8 mouse cellular contexts compared by ENCODE assay signal in genomic region chr4:130246132-130246531, GRCm38 (mm10). TPM values are rescaled to one million over a fixed set of nuclear protein-coding genes. Genes with fewer than 3 reads are reported as not detected.
DNase-seq lines count a peak whose midpoint lies in the region; ATAC-seq and TF ChIP-seq lines count a peak whose summit lies in the region.

No protein-coding gene starts in this region.

- H3K4me1 ChIP-seq in kidney, embryonic 14.5 days (ENCODE audit: control insufficient read depth, insufficient read depth, low read length), result no peaks in the 10 kb centered on the region
- H3K4me1 ChIP-seq in bone marrow macrophage, adult 2 months (ENCODE audit: control insufficient read depth, insufficient read depth, low read length), result peaks cover under 1% of the 10 kb centered on the region; the same call in 1 of the 2 replicates
- no peaks in the 10 kb centered on the region for H3K4me1 ChIP-seq in embryonic fibroblast, embryonic 13.5 days (ENCODE audit: control insufficient read depth, insufficient read depth, low read length)
- peaks cover under 1% of the 10 kb centered on the region; the same call in 1 of the 2 replicates for H3K4me1 ChIP-seq in testis, adult 2 months (ENCODE audit: control insufficient read depth, insufficient read depth, low read length)

- no peak overlapping the region for H3K9ac ChIP-seq in kidney, embryonic 14.5 days (ENCODE audit: low read depth, low read length)

- under 1% methylated on average over 6 of the region's 6 CpGs for WGBS in kidney, embryonic 14.5 days

- no peaks in the 10 kb centered on the region for H3K9me3 ChIP-seq in kidney, embryonic 14.5 days (ENCODE audit: control insufficient read depth, low read length)

- no peak overlapping the region for H3K27ac ChIP-seq in kidney, embryonic 14.5 days (ENCODE audit: low read depth, low read length)
- H3K27ac ChIP-seq in bone marrow macrophage, adult 2 months (ENCODE audit: insufficient read depth, low read depth, low read length), result no peak overlapping the region
- H3K27ac ChIP-seq in embryonic fibroblast, embryonic 13.5 days (ENCODE audit: insufficient read depth, low read length), result no peak overlapping the region
- no peak overlapping the region for H3K27ac ChIP-seq in testis, adult 2 months (ENCODE audit: control insufficient read depth, insufficient read depth, low read depth, low read length)

- no peak overlapping the region for H3K4me2 ChIP-seq in kidney, embryonic 14.5 days (replicated peaks; ENCODE audit: low read depth, low read length)

- no peaks in the 10 kb centered on the region for H3K36me3 ChIP-seq in kidney, embryonic 14.5 days (ENCODE audit: control insufficient read depth, insufficient read depth, low read length)
- no peaks in the 10 kb centered on the region for H3K36me3 ChIP-seq in testis, adult 2 months (ENCODE audit: control insufficient read depth, insufficient read depth, low read length)

- peak; percentile 88 for TF ChIP-seq CTCF in bone marrow macrophage, adult 2 months (IDR thresholded peaks at IDR 0.05; ENCODE audit: low read depth, low read length)
- peak; percentile 86 for TF ChIP-seq CTCF in embryonic fibroblast, embryonic 13.5 days (IDR thresholded peaks at IDR 0.05; ENCODE audit: borderline replicate concordance, insufficient read depth, low read length)
- peak; percentile 81 for TF ChIP-seq CTCF in testis, adult 2 months (IDR thresholded peaks at IDR 0.05; ENCODE audit: control insufficient read depth, insufficient read depth, insufficient replicate concordance, low read depth, low read length)

- ATAC-seq in kidney, embryonic 14.5 days (ENCODE audit: low FRiP score, low TSS enrichment), result no peak

- TF ChIP-seq POLR2A in bone marrow macrophage, adult 2 months (IDR thresholded peaks at IDR 0.05; ENCODE audit: borderline replicate concordance, low read depth, low read length), result no peak
- no peak for TF ChIP-seq POLR2A in embryonic fibroblast, embryonic 13.5 days (IDR thresholded peaks at IDR 0.05; ENCODE audit: low read depth, low read length)
- no peak for TF ChIP-seq POLR2A in testis, adult 2 months (IDR thresholded peaks at IDR 0.05; ENCODE audit: control insufficient read depth, low read depth, low read length)

- H3K4me3 ChIP-seq in kidney, embryonic 14.5 days (ENCODE audit: low read length), result no peak overlapping the region
- H3K4me3 ChIP-seq in bone marrow macrophage, adult 2 months (ENCODE audit: insufficient read depth, low read length), result no peak overlapping the region
- H3K4me3 ChIP-seq in embryonic fibroblast, embryonic 13.5 days (ENCODE audit: insufficient read depth, low read length), result no peak overlapping the region
- no peak overlapping the region for H3K4me3 ChIP-seq in testis, adult 2 months (ENCODE audit: control insufficient read depth, low read depth, low read length)

- H3K27me3 ChIP-seq in kidney, embryonic 14.5 days (ENCODE audit: control insufficient read depth, insufficient read depth, low read length), result no peaks in the 10 kb centered on the region
- no peaks in the 10 kb centered on the region for H3K27me3 ChIP-seq in testis, adult 2 months (ENCODE audit: control insufficient read depth, insufficient read depth, low read length)

- peak; percentile 59 for DNase-seq in kidney, adult 11 months
- peak; percentile 73 for DNase-seq in hindlimb bud, embryonic 11.5 days (ENCODE audit: extremely low spot score, low read depth, low spot score)
- peak; percentile 59 to 63 for DNase-seq in left cerebral cortex, postnatal 36 days (ENCODE audit: low spot score in 2 of 2)
- DNase-seq in natural killer cell, adult 2 months (ENCODE audit: low spot score in 2 of 2), result peak; percentile 15 to 36

- intact Hi-C loops in left cerebral cortex, postnatal 36 days (cut with DNase I), result loop anchor here (1.0 kb wide), 1 partner anchor 47 kb away; no protein-coding TSS in a partner anchor

RNA-seq across cellular contexts. Expression of gene Gm853, which starts 23.9 kb away (rescaled TPM):
- polyA plus RNA-seq in kidney, embryonic 14.5 days (2014; fragmentation: Nextera tagmentation; extraction: Ambion mirVana), result not detected in 2 replicates
- polyA plus RNA-seq in bone marrow macrophage, adult 2 months (2012; ENCODE audit: insufficient read depth, insufficient read length, missing spikeins), result not detected in 2 replicates
- not detected in 2 replicates for polyA plus RNA-seq in embryonic fibroblast, embryonic 13.5 days (2011; ENCODE audit: insufficient read length, low read depth, missing spikeins)
- total RNA-seq in left cerebral cortex, postnatal 36 days (2021), result not detected
- 0.05 TPM in 1 of 2 replicates, not detected in the other for polyA plus RNA-seq in testis, adult 2 months (2012; rRNA removed)

RNA-seq across cellular contexts. Expression of gene Serinc2, which starts 32.9 kb away (rescaled TPM):
- 42.7 and 44.9 TPM in 2 replicates for polyA plus RNA-seq in kidney, embryonic 14.5 days (2014; fragmentation: Nextera tagmentation; extraction: Ambion mirVana)
- polyA plus RNA-seq in bone marrow macrophage, adult 2 months (2012; ENCODE audit: insufficient read depth, insufficient read length, missing spikeins), result 1.0 and 1.3 TPM in 2 replicates
- 25.1 and 32.6 TPM in 2 replicates for polyA plus RNA-seq in embryonic fibroblast, embryonic 13.5 days (2011; ENCODE audit: insufficient read length, low read depth, missing spikeins)
- 1 to 10 TPM; 5.7 to 7.1 TPM for total RNA-seq in left cerebral cortex, postnatal 36 days (2021)
- 23.7 and 24.1 TPM in 2 replicates for polyA plus RNA-seq in testis, adult 2 months (2012; rRNA removed)

Comparison
In these comparisons a context has a peak if more than half of its experiments do, and no peak if none do; other contexts are left out.
1. RNA of gene Serinc2, which starts 32.9 kb away (polyA plus RNA-seq): 42.7 to 44.9 TPM in kidney, embryonic 14.5 days, 25.1 to 32.6 TPM in embryonic fibroblast, embryonic 13.5 days and 23.7 to 24.1 TPM in testis, adult 2 months; 1.0 to 1.3 TPM in bone marrow macrophage, adult 2 months; every median in the first group is over 10 times any median in the second.
2. Peak in every context shown above with its lines, with median percentiles within 50 percentile points of each other: DNase-seq and CTCF ChIP-seq.